Mouse (Mus musculus) heart, adult 11 months (tissue): Measurements from ENCODE around the gene Orc6.

Source experiments
- DNase-seq: peaks from one replicate; pipeline ENCODE4 v3.0.0; 2022

The Orc6 gene

DNA sequence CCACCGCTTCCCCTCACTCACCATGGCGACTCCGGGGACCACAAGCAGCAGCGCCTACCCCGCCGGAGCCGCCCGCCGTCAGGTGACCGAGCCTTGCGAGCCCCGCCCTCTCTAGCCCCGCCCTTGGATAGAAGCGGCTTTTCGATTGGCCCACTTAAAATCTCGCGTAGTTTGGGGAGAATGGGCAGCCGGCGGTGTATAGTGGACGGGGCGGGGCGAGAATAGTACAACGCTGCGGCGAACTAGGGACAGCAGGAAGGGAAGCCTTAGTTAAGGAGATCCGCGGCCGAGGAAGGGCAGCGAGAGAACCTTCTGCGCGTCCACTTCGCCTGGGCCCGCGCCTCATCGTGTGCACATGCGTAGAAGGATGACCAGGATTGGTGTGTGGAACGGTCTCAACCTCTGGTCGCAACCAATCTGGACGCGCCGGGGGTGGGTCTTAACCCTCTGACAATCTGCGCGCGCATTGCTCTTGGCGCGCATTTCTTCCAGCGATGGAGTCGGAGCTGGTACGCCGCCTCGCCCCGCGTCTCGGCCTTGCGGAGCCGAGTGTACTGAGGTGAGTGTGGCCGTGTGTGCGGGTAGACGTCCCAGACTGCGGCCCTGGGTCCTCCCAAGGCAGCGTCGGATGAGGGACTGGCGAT lies at the start of gene Orc6, which contains the start of gene Vps35:
TSS of gene Orc6 (plus strand) at position 199 of the 644 bp plus-strand sequence.
TSS of gene Vps35 (minus strand) at position 369 of the 644 bp plus-strand sequence.
- DNase-seq, result peak; percentile 100

DNA sequence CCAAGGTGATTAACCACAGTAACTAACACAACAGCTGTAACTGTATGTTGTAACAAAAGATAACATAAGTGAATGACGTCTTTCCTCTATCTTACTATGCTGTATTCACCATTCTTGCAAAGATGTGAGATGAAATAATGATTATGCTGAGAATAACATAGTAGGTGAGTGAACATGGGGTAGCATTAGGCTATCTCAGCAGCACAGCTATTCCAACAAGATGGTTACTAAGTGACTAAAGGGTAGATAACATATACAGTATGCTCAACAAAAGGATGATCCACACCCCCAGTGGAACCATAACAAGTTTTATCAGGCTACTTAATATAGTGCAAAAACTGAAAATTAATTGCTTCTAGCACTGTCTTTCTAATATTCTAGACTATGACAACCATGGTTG lies 12.6 kb upstream of the Orc6 start:
- DNase-seq, result no peak

- DNase-seq, result peak; percentile 86
Observed at GRCm38 (mm10) chr8:85298600-85299433, 615 bp upstream of the Orc6 start.

DNA sequence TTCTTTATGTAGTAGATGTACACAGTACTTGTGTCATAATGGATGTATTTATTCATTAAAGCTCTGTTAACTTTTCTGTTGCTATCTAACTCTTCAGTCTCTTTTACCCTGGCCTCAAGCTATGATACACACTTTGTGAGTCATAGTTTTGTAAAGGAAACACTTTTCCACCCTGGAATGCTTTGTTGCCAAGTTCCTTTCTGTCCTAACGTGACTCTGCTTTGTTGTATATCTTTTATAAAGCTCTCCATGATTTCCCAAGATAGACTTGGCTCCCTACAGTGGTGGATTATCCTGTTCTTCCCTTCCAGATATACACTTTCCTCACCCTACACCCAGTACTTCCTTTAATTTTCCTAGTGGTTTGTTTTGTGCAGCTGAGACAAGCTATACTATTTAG lies 2.5 kb downstream of the Orc6 start:
- DNase-seq, result no peak

DNA sequence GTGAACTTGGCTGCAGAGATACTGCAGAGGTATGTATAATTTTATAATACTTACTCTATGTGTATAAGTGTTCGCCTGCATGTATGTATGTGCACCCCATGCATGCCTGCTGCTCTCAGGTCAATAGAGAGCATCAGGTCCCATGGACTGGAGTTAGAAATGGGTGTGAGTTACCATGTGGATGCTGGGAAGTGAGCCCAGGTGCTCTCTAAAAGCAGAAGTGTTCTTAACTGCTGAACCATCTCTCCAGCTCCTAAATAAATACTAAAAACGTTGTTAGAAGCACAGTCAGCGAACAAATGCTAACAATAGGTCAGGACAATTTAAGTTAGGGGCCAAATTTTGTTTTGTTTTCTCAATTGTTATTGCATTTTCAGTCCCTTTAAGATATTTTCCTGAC lies 3.5 kb downstream of the Orc6 start:
- DNase-seq, result no peak

GRCm38 (mm10) chr8:85303531-85303930 lies 4.1 kb downstream of the Orc6 start:
- DNase-seq, result no peak

GRCm38 (mm10) chr8:85308564-85308963 lies 9.1 kb downstream of the Orc6 start:
- DNase-seq, result no peak

DNA sequence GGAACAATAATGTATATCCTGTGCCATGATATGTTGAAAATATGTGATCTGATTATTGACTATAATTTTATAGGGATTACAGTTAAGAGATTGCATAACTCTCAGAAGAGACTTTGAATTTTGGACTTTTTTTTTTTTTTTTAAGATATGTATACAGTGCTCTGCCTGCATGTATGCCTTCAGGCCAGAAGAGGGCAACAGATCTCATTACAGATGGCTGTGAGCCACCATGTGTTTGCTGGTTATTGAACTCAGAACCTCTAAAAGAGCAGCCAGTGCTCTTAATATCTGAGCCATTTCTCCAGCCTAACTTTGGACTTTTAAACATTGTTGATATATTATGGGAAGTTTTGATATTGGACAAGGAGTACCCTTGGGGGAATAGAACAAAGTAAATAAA lies 12.3 kb downstream of the Orc6 start:
- DNase-seq, result no peak

- DNase-seq, result no peak
Observed at GRCm38 (mm10) chr8:85313036-85313435, 13.6 kb downstream of the Orc6 start.

- DNase-seq, result no peak
Observed at GRCm38 (mm10) chr8:85318534-85318933, 19.1 kb downstream of the Orc6 start.

DNA sequence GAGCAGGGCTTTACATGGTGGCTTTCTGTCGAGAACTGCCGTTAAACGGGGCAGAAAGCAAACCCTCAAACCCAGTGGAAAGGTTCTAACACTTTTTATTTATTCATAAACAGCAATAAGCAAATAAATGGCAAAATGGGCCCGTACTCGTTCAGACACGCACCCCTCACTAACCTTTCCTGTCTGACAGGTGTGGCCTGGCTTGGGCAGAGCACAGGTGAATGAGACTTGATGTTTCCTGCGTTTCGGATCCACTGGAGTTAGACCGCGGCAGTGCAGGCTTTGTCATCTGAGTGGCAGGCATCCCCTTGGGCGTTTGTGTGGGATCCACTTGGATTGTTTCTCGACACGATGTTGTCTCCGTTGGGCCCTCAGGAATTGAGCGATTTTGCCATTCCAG lies 22.5 kb downstream of the Orc6 start:
- no peak for DNase-seq

GRCm38 (mm10) chr8:85323084-85323483 lies 23.7 kb downstream of the Orc6 start:
- no peak for DNase-seq

DNA sequence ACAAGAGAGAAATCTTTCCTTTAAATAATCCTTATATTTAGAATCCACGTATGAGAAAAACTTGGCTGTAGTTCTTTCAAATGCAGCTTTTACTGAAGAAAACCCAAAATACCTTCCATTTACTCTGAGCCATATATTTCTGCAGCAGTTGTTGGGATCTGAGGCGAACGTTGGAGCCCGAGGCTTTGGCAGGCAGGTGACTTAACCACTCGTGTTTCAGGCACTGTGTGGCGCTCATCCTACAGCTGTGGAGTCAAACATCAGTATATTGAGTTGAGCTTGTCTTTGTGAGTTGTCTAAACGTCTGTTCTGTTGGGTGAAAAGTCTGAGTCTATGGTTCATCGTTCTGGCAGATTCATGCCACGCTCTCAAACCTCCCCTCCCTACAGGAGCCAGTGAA lies 27.6 kb downstream of the Orc6 start:
- peak; percentile 68 for DNase-seq

- peak; percentile 95 for DNase-seq
Observed at GRCm38 (mm10) chr8:85329506-85329905, 30.1 kb downstream of the Orc6 start.

GRCm38 (mm10) chr8:85335105-85335504 lies 35.7 kb downstream of the Orc6 start:
- DNase-seq, result no peak

- DNase-seq, result peak; percentile 73
Observed at GRCm38 (mm10) chr8:85336211-85336933, 36.9 kb downstream of the Orc6 start.

GRCm38 (mm10) chr8:85337681-85338080 lies 38.2 kb downstream of the Orc6 start:
- DNase-seq, result peak; percentile 80

- peak; percentile 58 for DNase-seq
Observed at GRCm38 (mm10) chr8:85339871-85340573, 40.6 kb downstream of the Orc6 start.

DNA sequence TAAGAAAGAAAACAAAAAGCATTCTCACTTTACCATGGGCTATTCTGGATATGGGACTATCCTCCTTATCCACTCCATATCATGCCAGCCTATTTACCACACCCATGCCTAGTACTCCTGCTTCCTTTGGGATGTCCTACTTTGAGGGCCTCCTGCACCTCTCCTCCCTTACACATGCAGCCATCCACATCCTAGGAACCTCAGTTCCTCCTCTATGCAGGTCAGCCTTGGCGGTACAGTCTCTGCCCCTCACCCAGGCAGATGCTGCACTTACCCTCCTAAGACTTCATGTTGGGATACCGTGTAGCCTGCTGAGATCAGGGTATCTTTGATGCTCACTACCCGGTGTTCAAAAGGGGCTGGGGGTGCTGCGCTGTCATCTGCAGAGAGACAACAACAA lies 53.9 kb downstream of the Orc6 start:
- peak; percentile 81 for DNase-seq
